Mouse (Mus musculus): ENCODE measurements around the gene Plppr3. TPM values are rescaled to one million over a fixed set of nuclear protein-coding genes. Genes with fewer than 3 reads are reported as not detected.

Gene Plppr3
- polyA plus RNA-seq, 1 experiment from 2014 or later, result 9.4 TPM

DNA sequence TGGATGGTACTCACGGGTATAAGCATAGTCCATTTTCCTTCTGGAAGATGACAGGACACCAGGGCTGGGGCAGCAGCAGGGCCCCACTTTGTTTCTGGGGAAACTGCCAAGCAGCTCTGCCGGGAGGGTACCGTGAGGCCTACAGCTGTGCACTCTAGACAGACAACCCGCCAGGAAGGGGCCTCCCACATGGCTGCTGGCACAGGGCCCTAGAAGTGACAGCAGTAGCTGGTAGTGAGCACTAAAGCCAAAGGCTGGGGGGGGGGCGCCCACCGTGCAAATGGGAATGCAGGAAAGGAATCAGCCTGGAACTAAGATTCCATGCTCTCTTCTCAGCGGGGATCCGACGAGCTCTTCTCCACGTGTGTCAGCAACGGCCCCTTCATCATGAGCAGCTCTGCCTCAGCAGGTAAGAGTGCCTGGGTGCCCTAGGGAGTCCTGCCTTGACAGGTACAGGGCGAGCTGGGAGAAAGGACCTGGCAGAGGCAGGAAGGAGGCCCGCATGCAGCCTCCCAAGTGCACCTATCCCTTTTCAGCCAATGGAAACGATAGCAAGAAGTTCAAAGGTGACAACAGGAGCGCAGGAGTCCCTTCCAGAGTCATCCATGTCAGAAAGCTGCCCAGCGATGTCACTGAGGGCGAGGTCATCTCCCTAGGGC lies 15.9 kb downstream of the Plppr3 start:
- Histone ChIP-seq H3K27me3 (ENCODE audit: control insufficient read depth, insufficient read depth, low read length) (no peaks in the 10 kb centered on the region), H3K36me3 (ENCODE audit: control insufficient read depth, insufficient read depth, low read length) (peaks cover 76% of the 10 kb centered on the region), H3K4me3 (ENCODE audit: control insufficient read depth in 1 of 2, insufficient read depth in 1 of 2, low read depth in 1 of 2, low read length in 2 of 2) (peak overlapping the region; percentile 10 to 94; a peak in 3 of 4 replicates), H3K9me3 (ENCODE audit: control insufficient read depth, low read length) (no peaks in the 10 kb centered on the region), H3K27ac (replicated peaks in 1 of 2; ENCODE audit: control insufficient read depth in 1 of 2, insufficient read depth in 1 of 2, low read depth in 2 of 2, low read length in 2 of 2) (peak overlapping the region; percentile 42 to 100), H3K4me2 (ENCODE audit: low read length) (peak overlapping the region; percentile 97), H3K9ac (ENCODE audit: low read length) (peak overlapping the region; percentile 99; the same call in 1 of the 2 replicates), H3K4me1 (ENCODE audit: control insufficient read depth in 2 of 2, insufficient read depth in 2 of 2, low read length in 2 of 2) (peaks cover 31 to 47% of the 10 kb centered on the region in 2 experiments)
- 37% methylated on average over 17 of the region's 17 CpGs for whole genome bisulfite sequencing
- peak; percentile 28; the same call in 1 of the 2 replicates for ATAC-seq (ENCODE audit: insufficient number of reproducible peaks, insufficient read depth, low FRiP score, low read depth)

DNA sequence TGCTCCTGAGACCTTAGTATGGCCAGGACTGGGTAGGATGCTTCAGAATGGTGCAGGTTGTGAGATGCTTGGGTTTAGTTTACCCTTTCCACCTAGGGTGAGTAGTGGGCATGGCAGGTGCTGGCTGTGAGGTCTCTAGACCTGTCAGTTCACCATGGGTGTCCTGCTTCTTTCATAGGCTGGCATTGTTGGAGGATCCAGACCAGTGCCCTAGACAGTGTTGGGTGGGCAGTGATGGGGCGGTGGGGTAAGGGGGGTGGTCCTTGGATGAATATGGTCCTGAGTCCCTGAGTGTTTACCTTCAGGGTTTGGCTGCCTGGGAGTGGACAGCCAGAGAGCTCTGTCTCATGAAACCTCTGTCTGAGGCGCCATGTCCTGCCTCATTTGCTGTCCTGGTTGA lies 16.5 kb downstream of the Plppr3 start:
- no peak for ATAC-seq (ENCODE audit: insufficient number of reproducible peaks, insufficient read depth, low FRiP score, low read depth)
- Histone ChIP-seq H3K9me3 (ENCODE audit: control insufficient read depth, low read length) (no peaks in the 10 kb centered on the region), H3K9ac (ENCODE audit: low read length) (peak overlapping the region; percentile 99), H3K4me2 (ENCODE audit: low read length) (peak overlapping the region; percentile 97), H3K27me3 (ENCODE audit: control insufficient read depth, insufficient read depth, low read length) (no peaks in the 10 kb centered on the region), H3K36me3 (ENCODE audit: control insufficient read depth, insufficient read depth, low read length) (peaks cover 70% of the 10 kb centered on the region), H3K4me1 (ENCODE audit: control insufficient read depth in 2 of 2, insufficient read depth in 2 of 2, low read length in 2 of 2) (peaks cover 35 to 50% of the 10 kb centered on the region in 2 experiments), H3K27ac (replicated peaks in 1 of 2; ENCODE audit: control insufficient read depth in 1 of 2, insufficient read depth in 1 of 2, low read depth in 2 of 2, low read length in 2 of 2) (peak overlapping the region; percentile 42 to 100), H3K4me3 (ENCODE audit: control insufficient read depth in 1 of 2, insufficient read depth in 1 of 2, low read depth in 1 of 2, low read length in 2 of 2) (peak overlapping the region; percentile 10 to 94; a peak in 3 of 4 replicates)
- WGBS, result 70% methylated on average over 2 of the region's 2 CpGs

- Histone ChIP-seq H3K27me3 (ENCODE audit: control insufficient read depth, insufficient read depth, low read length) (no peaks in the 10 kb centered on the region), H3K9ac (ENCODE audit: low read length) (peak overlapping the region; percentile 99), H3K27ac (replicated peaks in 1 of 2; ENCODE audit: control insufficient read depth in 1 of 2, insufficient read depth in 1 of 2, low read depth in 2 of 2, low read length in 2 of 2) (peak overlapping the region; percentile 42 to 100), H3K4me3 (ENCODE audit: control insufficient read depth in 1 of 2, insufficient read depth in 1 of 2, low read depth in 1 of 2, low read length in 2 of 2) (peak overlapping the region; percentile 90 to 94), H3K9me3 (ENCODE audit: control insufficient read depth, low read length) (no peaks in the 10 kb centered on the region), H3K36me3 (ENCODE audit: control insufficient read depth, insufficient read depth, low read length) (peaks cover 65% of the 10 kb centered on the region), H3K4me2 (ENCODE audit: low read length) (peak overlapping the region; percentile 97), H3K4me1 (ENCODE audit: control insufficient read depth in 2 of 2, insufficient read depth in 2 of 2, low read length in 2 of 2) (peaks cover 39 to 55% of the 10 kb centered on the region in 2 experiments)
- no peak for ATAC-seq (ENCODE audit: insufficient number of reproducible peaks, insufficient read depth, low FRiP score, low read depth)
- 9% methylated on average over 4 of the region's 4 CpGs for WGBS
These were observed 17.0 kb downstream of the Plppr3 start for GRCm38 (mm10) chr10:79857452-79857811.

DNA sequence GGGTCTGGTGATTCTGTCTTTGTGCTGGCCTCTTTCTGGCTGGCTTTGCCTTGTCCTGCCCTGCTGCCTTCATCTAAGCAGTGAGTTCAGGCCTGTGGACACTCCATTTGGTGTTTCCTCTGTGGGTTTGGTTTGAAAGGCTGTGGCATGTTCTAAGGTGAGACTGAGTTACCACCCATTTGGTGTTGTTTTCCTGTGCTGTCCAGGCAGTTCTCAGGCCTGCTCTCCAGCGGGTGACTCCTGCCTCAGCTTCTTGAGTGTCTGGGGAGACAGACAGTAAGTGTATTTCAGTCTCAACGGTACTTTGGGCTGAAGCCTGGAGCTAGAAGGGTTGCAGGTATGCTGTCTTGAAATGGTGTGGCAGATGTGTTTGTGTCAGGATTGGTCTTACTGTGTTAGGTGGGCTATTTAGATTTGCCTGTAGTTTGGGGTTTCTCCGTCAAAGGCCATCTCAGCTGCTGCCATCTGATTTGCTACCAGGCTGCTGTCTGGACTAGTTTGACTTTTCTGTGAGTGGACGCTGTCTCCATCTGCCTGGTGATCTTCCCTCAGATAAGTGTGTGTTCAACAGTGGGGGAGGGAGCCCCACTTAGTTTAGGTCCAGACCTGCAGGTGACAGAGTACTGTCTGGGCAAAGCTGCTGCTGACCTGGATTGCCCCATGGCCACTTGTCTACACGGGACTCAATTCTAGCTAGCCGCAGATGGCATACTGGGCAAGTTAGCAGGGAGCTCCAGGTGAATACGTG lies 17.6 kb downstream of the Plppr3 start:
- no peak for ATAC-seq (ENCODE audit: insufficient number of reproducible peaks, insufficient read depth, low FRiP score, low read depth)

GRCm38 (mm10) chr10:79856280-79856679 lies 18.2 kb downstream of the Plppr3 start:
- no peaks in the 10 kb centered on the region for H3K9me3 ChIP-seq (ENCODE audit: control insufficient read depth, low read length)
- H3K4me2 ChIP-seq (ENCODE audit: low read length), result peak overlapping the region; percentile 97
- no peaks in the 10 kb centered on the region for H3K27me3 ChIP-seq (ENCODE audit: control insufficient read depth, insufficient read depth, low read length)
- peak overlapping the region; percentile 99 to 100 for H3K27ac ChIP-seq (replicated peaks in 1 of 2; ENCODE audit: control insufficient read depth in 1 of 2, insufficient read depth in 1 of 2, low read depth in 2 of 2, low read length in 2 of 2)
- peaks cover 50 to 66% of the 10 kb centered on the region in 2 experiments for H3K4me1 ChIP-seq (ENCODE audit: control insufficient read depth in 2 of 2, insufficient read depth in 2 of 2, low read length in 2 of 2)
- ATAC-seq (ENCODE audit: insufficient number of reproducible peaks, insufficient read depth, low FRiP score, low read depth), result no peak
- H3K9ac ChIP-seq (ENCODE audit: low read length), result peak overlapping the region; percentile 99
- WGBS, result 16% methylated on average over 6 of the region's 6 CpGs
- peak overlapping the region; percentile 90 to 94 for H3K4me3 ChIP-seq (ENCODE audit: control insufficient read depth in 1 of 2, insufficient read depth in 1 of 2, low read depth in 1 of 2, low read length in 2 of 2)
- peaks cover 54% of the 10 kb centered on the region for H3K36me3 ChIP-seq (ENCODE audit: control insufficient read depth, insufficient read depth, low read length)

More for the DNA sequence above, 17.6 kb downstream of the Plppr3 start:
- Histone ChIP-seq H3K9ac (ENCODE audit: low read length) (peak overlapping the region; percentile 99), H3K4me1 (ENCODE audit: control insufficient read depth in 2 of 2, insufficient read depth in 2 of 2, low read length in 2 of 2) (peaks cover 45 to 60% of the 10 kb centered on the region in 2 experiments), H3K4me3 (ENCODE audit: control insufficient read depth in 1 of 2, insufficient read depth in 1 of 2, low read depth in 1 of 2, low read length in 2 of 2) (peak overlapping the region; percentile 90 to 94), H3K27ac (replicated peaks in 1 of 2; ENCODE audit: control insufficient read depth in 1 of 2, insufficient read depth in 1 of 2, low read depth in 2 of 2, low read length in 2 of 2) (peak overlapping the region; percentile 38 to 100), H3K36me3 (ENCODE audit: control insufficient read depth, insufficient read depth, low read length) (peaks cover 59% of the 10 kb centered on the region), H3K9me3 (ENCODE audit: control insufficient read depth, low read length) (no peaks in the 10 kb centered on the region), H3K4me2 (ENCODE audit: low read length) (peak overlapping the region; percentile 97), H3K27me3 (ENCODE audit: control insufficient read depth, insufficient read depth, low read length) (no peaks in the 10 kb centered on the region)
- 14% methylated on average over 7 of the region's 7 CpGs for WGBS

DNA sequence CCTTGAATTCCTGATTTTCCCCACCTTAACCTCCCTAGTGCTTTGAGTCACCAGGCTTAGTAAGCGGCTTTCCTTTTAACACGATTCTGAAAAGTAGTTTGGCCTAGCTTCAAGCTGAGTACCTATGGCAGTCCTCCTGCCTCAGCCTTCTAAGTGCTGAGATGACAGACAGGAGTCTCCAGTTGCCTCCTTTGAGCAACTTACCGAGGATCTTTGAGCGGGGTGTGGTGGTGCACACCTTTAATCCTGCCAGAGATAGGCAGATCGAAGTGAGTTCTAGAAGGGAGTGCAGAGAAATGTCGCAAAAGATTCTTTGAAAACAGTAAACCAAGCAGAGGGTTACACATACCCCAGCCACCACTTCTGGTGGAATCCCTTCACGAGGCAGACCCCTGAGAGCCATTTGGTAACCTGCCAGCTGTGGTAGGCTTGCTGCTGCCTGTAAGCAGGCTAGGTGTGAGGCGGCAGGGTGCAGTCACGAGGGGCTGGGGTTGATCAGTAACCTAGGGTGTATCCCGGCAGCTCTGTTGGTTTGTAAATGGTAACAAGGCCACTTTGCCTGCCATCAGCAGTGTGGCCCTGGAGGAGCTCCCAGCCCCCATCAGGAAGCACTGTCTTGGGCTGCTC lies 18.8 kb downstream of the Plppr3 start:
- H3K9ac ChIP-seq (ENCODE audit: low read length), result peak overlapping the region; percentile 99
- peaks cover 47% of the 10 kb centered on the region for H3K36me3 ChIP-seq (ENCODE audit: control insufficient read depth, insufficient read depth, low read length)
- peaks cover 50 to 68% of the 10 kb centered on the region in 2 experiments for H3K4me1 ChIP-seq (ENCODE audit: control insufficient read depth in 2 of 2, insufficient read depth in 2 of 2, low read length in 2 of 2)
- 2% methylated on average over 10 of the region's 10 CpGs for WGBS
- H3K27ac ChIP-seq (replicated peaks in 1 of 2; ENCODE audit: control insufficient read depth in 1 of 2, insufficient read depth in 1 of 2, low read depth in 2 of 2, low read length in 2 of 2), result peak overlapping the region; percentile 99 to 100
- peak overlapping the region; percentile 97 for H3K4me2 ChIP-seq (ENCODE audit: low read length)
- H3K27me3 ChIP-seq (ENCODE audit: control insufficient read depth, insufficient read depth, low read length), result no peaks in the 10 kb centered on the region
- H3K4me3 ChIP-seq (ENCODE audit: control insufficient read depth in 1 of 2, insufficient read depth in 1 of 2, low read depth in 1 of 2, low read length in 2 of 2), result peak overlapping the region; percentile 90 to 94
- no peak for ATAC-seq (ENCODE audit: insufficient number of reproducible peaks, insufficient read depth, low FRiP score, low read depth)
- no peaks in the 10 kb centered on the region for H3K9me3 ChIP-seq (ENCODE audit: control insufficient read depth, low read length)

DNA sequence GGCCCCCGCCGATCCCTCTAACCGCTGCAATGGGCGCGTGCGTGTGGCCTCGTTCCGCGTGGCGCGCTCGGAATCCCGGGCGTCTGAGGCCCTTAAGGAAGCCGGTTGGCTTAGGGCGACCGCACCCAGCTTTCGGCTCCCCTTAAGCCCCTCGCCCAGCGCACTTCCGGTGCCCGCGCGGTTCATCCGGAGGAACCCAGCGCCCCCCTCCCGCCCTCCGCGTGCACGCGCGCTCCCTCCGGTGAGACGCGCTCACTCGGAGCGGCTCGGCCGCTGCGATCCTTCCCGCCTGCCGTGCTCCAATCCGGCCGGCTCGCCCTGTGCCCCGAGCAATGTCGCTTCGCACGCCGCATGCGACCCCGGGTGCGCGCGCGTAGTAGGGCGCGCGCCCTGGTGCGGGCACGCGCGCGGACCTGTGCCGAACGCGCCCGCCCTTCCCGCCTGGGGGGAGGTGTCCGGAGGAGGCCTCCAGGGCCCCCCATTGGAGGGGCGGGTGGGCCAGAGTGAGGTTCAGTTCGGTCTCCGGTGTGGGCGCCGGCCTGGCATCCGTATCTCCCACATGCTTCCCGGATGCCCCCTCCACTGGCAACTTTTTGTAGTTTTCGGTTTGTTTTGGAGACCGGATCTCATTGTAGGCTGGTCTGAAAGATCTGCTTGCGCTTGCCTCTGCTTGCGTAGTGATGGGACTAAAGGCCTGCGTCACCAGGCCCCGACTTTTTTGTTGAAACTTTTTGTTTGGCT lies 19.5 kb downstream of the Plppr3 start:
- under 1% methylated on average over 79 of the region's 83 CpGs for WGBS
- peak overlapping the region; percentile 90 to 94 for H3K4me3 ChIP-seq (ENCODE audit: control insufficient read depth in 1 of 2, insufficient read depth in 1 of 2, low read depth in 1 of 2, low read length in 2 of 2)
- peaks cover 40% of the 10 kb centered on the region for H3K36me3 ChIP-seq (ENCODE audit: control insufficient read depth, insufficient read depth, low read length)
- peak overlapping the region; percentile 99 for H3K9ac ChIP-seq (ENCODE audit: low read length)
- H3K9me3 ChIP-seq (ENCODE audit: control insufficient read depth, low read length), result no peaks in the 10 kb centered on the region
- peak overlapping the region; percentile 99 to 100 for H3K27ac ChIP-seq (replicated peaks in 1 of 2; ENCODE audit: control insufficient read depth in 1 of 2, insufficient read depth in 1 of 2, low read depth in 2 of 2, low read length in 2 of 2)
- H3K27me3 ChIP-seq (ENCODE audit: control insufficient read depth, insufficient read depth, low read length), result no peaks in the 10 kb centered on the region
- peak overlapping the region; percentile 97 for H3K4me2 ChIP-seq (ENCODE audit: low read length)
- peaks cover 53 to 69% of the 10 kb centered on the region in 2 experiments for H3K4me1 ChIP-seq (ENCODE audit: control insufficient read depth in 2 of 2, insufficient read depth in 2 of 2, low read length in 2 of 2)
- ATAC-seq (ENCODE audit: insufficient number of reproducible peaks, insufficient read depth, low FRiP score, low read depth), result peak; percentile 16; the same call in 1 of the 2 replicates

All from heart, embryonic 14.5 days (tissue).